Mouse (Mus musculus) liver, postnatal 0 days (tissue): ENCODE results near the gene Mcm3. TPM values are rescaled to one million over a fixed set of nuclear protein-coding genes. Genes with fewer than 3 reads are reported as not detected.
A peak's percentile ranks its signal among the peaks of the same experiment; 100 is the strongest.

ENCODE experiments used
- ATAC-seq: fragments of 200-750 bp; cut with Nextera tagmentation; 2 replicates; pipeline ENCODE4 v1.8.0; 2017; ENCODE audit warnings: mild to moderate bottlenecking, moderate library complexity
- DNase-seq: peaks from one replicate; pipeline ENCODE4 v3.0.0-alpha.2; 2016
- H3K27ac ChIP-seq: fragments of 300-500 bp; sonication (generic); 2 replicates; pipeline ENCODE4 v1.5.1; 2014; ENCODE audit warnings: antibody characterized with exemption, moderate library complexity, mild to moderate bottlenecking, low read depth
- H3K27me3 ChIP-seq: fragments of 300-500 bp; sonication (generic); 2 replicates; pipeline ENCODE4 v1.6.1; 2014; ENCODE audit warnings: low read length, control low read depth, mixed read lengths; ENCODE audit not compliant: insufficient read depth
- H3K36me3 ChIP-seq: fragments of 300-500 bp; sonication (generic); replicated peaks from 2 replicates; pipeline ENCODE4 v1.6.1; 2014; ENCODE audit warnings: mild to moderate bottlenecking, control low read depth, low read length, moderate library complexity, mixed read lengths; ENCODE audit not compliant: insufficient read depth
- H3K4me1 ChIP-seq: fragments of 300-500 bp; sonication (generic); 2 replicates; pipeline ENCODE4 v1.6.1; 2014; ENCODE audit warnings: antibody characterized with exemption, mild to moderate bottlenecking, control low read depth; ENCODE audit not compliant: insufficient read depth
- H3K4me2 ChIP-seq: fragments of 300-500 bp; sonication (generic); 2 replicates; pipeline ENCODE4 v1.6.1; 2014; ENCODE audit warnings: low read depth, mild to moderate bottlenecking, low read length, moderate library complexity, mixed read lengths
- H3K4me3 ChIP-seq: fragments of 300-500 bp; sonication (generic); 2 replicates; pipeline ENCODE4 v1.5.1; 2014; ENCODE audit warnings: low read depth, low read length
- H3K9ac ChIP-seq: fragments of 300-500 bp; sonication (generic); replicated peaks from 2 replicates; pipeline ENCODE4 v1.6.1; 2014; ENCODE audit warnings: mild to moderate bottlenecking, moderate library complexity
- H3K9me3 ChIP-seq: fragments of 300-500 bp; sonication (generic); 2 replicates; pipeline ENCODE4 v1.6.1; 2016; ENCODE audit warnings: mild to moderate bottlenecking, control low read depth, low read length, mixed read lengths
- CTCF ChIP-seq: sonication (generic); IDR thresholded peaks from 2 replicates; pipeline ENCODE4 v1.5.1; 2016; ENCODE audit warnings: antibody characterized with exemption, low read depth
- EP300 ChIP-seq: IDR thresholded peaks from 2 replicates; pipeline ENCODE4 v1.6.1; 2016; ENCODE audit warnings: antibody characterized with exemption, low read depth, mild to moderate bottlenecking
- WGBS: fragments of 180-500 bp; shearing (Covaris S2); extraction: QIAGEN DNeasy Blood & Tissue Kit; methylation state at CpG from one replicate; pipeline ENCODE4 v1.1.7; 2014; ENCODE audit not compliant: insufficient replicate concordance; 5-methylcytosine and 5-hydroxymethylcytosine counted together
- polyA plus RNA-seq: library from polyadenylated mRNA; unstranded; fragments of >200 nt; fragmentation: Nextera tagmentation; extraction: Ambion mirVana; gene quantifications from 2 replicates; pipeline ENCODE4 v1.2.1, GENCODE M21; 2015

The Mcm3 gene
- polyA plus RNA-seq, result 46.9 and 55.3 TPM in 2 replicates

DNA sequence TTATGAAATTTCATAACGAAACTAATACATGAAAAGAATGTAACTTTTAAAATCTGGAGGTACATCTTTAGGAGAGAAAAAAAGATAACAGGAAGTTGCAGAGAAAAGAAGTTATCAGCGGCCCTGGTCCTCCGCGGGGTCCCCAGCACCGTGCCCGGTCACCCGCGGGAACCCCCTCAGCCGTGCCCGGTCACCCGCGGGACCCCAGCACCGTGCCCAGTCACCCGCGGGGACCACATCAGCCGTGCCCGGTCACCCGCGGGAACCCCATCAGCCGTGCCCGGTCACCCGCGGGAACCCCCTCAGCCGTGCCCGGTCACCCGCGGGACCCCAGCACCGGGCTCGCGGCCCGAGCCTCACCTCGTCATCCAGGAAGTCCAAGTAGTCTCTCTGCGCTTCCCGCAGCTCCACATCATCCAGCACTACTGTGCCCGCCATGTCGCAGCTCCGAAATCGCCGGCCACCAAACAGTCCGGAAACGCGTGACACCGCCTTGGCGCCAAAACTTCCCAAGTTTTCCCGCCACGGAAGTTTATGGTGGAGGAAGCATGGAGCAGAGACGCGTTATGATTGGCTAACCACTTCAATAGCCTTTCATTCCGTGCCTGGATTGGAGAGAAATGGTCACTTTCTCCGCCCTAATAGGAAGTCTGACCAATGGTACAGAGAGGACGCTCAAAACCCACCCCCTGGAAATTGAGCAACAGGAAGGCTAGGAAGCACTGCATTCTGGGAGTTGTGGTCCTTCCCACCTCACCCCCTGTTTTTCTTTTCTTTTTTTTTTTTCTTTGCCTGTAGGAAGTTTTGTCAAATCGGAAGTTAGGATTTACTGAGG, at the start of gene Mcm3:
TSS of gene Mcm3 (minus strand) at position 542 of the 835 bp plus-strand sequence.
- ATAC-seq, result peak; percentile 100
- Histone ChIP-seq H3K27ac (peak within 1 kb of the TSS; percentile 44; the same call in 1 of the 2 replicates), H3K4me1 (peaks cover 3% of the 10 kb centered on the region; the same call in 1 of the 2 replicates), H3K9me3 (no peaks in the 10 kb centered on the region), H3K4me3 (peak within 1 kb of the TSS; percentile 80), H3K9ac (peak within 1 kb of the TSS; percentile 81), H3K36me3 (peaks cover 27% of the 10 kb centered on the region), H3K4me2 (peak within 1 kb of the TSS; percentile 85), H3K27me3 (no peaks in the 10 kb centered on the region)
- WGBS, result under 1% methylated on average over 52 of the region's 52 CpGs
- TF ChIP-seq CTCF (no peak), EP300 (peak; percentile 70)
- DNase-seq, result peak; percentile 90

GRCm38 (mm10) chr1:20868036-20868435, 47.9 kb upstream of the Mcm3 start:
- no peak overlapping the region for H3K4me3 ChIP-seq
- WGBS, result 68% methylated on average over 9 of the region's 9 CpGs
- no peak overlapping the region for H3K27ac ChIP-seq
- H3K4me1 ChIP-seq, result no peaks in the 10 kb centered on the region
- H3K9ac ChIP-seq, result no peak overlapping the region
- no peaks in the 10 kb centered on the region for H3K36me3 ChIP-seq
- no peak overlapping the region for H3K4me2 ChIP-seq
- no peaks in the 10 kb centered on the region for H3K27me3 ChIP-seq
- ATAC-seq, result no peak
- DNase-seq, result no peak
- TF ChIP-seq EP300 (no peak), CTCF (no peak)
- no peaks in the 10 kb centered on the region for H3K9me3 ChIP-seq

DNA sequence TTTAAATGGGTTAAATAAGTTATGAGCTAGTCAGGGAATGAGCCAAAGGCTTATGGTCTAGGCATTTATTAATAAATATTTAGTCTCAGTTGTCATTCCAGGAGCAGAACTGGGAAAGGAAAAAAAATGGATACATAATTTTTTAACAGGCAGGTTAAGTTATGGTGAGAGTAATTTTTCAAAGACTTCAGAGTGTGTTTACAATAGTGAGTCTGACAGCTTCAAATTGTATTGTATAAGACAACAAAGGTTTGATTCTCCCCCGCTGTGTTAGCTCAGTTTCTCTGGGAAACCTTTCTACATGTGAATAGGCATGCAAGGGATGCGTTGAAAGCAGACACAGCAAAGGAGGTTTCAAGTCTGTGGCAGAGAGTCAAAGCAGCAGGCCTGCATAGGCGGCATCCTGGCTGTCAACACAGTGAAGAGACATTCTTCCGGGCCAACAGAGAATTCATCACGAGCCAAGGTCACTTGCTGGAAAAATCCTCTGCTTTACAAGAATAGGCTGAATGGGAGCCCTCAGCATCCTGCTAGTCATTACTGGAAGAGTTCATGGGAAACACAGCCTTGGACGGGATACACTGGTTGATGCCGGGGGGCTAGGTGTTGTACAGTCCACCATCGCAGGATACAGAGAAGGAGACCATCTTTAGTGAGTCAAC, 47.3 kb upstream of the Mcm3 start:
- TF ChIP-seq CTCF (no peak), EP300 (no peak)
- DNase-seq (no peak), ATAC-seq (no peak)
- H3K27ac ChIP-seq, result no peak overlapping the region
- H3K4me1 ChIP-seq, result no peaks in the 10 kb centered on the region
- no peak overlapping the region for H3K4me3 ChIP-seq
- no peaks in the 10 kb centered on the region for H3K9me3 ChIP-seq
- H3K4me2 ChIP-seq, result no peak overlapping the region
- 69% methylated on average over 8 of the region's 8 CpGs for WGBS
- no peaks in the 10 kb centered on the region for H3K36me3 ChIP-seq
- no peak overlapping the region for H3K9ac ChIP-seq
- H3K27me3 ChIP-seq, result no peaks in the 10 kb centered on the region

- peak; percentile 61; the same call in 1 of the 2 replicates for ATAC-seq
- no peak for DNase-seq
- WGBS, result 39% methylated on average over 5 of the region's 5 CpGs
- H3K4me1 ChIP-seq, result no peaks in the 10 kb centered on the region
- no peaks in the 10 kb centered on the region for H3K36me3 ChIP-seq
- TF ChIP-seq EP300 (no peak), CTCF (no peak)
- H3K4me3 ChIP-seq, result no peak overlapping the region
- no peak overlapping the region for H3K27ac ChIP-seq
- no peak overlapping the region for H3K4me2 ChIP-seq
- H3K9ac ChIP-seq, result no peak overlapping the region
- H3K9me3 ChIP-seq, result no peaks in the 10 kb centered on the region
- no peaks in the 10 kb centered on the region for H3K27me3 ChIP-seq
Measured at GRCm38 (mm10) chr1:20863452-20864172, 43.5 kb upstream of the Mcm3 start.

DNA sequence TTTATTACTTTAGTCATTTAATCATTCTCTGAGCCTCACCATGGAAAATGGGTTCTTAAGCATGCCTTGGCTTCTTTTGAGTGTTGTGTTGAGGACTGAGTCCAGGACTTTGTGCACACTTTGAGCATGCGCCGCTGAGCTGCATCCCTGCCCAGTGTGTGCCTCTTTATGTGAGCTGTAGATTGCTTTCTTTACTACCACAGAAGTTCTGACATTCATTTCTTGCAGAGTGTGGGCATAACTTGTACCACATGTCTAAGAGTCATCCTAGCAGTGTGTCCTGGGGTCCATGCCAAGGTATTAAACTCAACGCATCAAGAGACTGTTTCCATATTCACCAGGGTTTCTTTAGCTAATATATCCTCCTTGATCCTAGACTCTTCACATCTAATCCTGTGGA, 41.8 kb upstream of the Mcm3 start:
- 83% methylated on average over 3 of the region's 3 CpGs for WGBS
- Histone ChIP-seq H3K9me3 (no peaks in the 10 kb centered on the region), H3K27me3 (no peaks in the 10 kb centered on the region), H3K36me3 (no peaks in the 10 kb centered on the region), H3K4me2 (no peak overlapping the region), H3K27ac (no peak overlapping the region), H3K4me1 (no peaks in the 10 kb centered on the region), H3K4me3 (no peak overlapping the region), H3K9ac (no peak overlapping the region)
- DNase-seq (no peak), ATAC-seq (no peak)
- TF ChIP-seq EP300 (no peak), CTCF (no peak)

DNA sequence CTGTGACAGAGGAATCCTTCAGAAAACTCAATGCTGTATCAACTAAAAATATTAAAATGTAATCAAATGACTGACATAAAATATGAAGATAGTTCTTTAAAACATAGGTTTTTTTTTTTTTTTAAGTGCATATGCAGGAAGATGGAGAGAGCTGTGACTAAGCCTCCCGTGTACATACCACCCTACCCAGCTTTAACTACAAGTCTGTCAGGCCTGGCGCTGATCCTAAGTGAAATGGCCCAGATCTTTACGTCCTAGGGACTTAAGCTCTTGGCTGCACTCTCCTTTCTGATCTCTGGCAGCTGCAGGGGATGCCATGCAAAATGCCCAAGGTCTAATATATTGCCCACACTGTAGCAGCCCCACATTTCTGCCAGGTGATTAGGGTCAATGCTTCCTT, 40.7 kb upstream of the Mcm3 start:
- H3K9ac ChIP-seq, result no peak overlapping the region
- no peaks in the 10 kb centered on the region for H3K36me3 ChIP-seq
- no peak for ATAC-seq
- no peak for DNase-seq
- H3K4me3 ChIP-seq, result no peak overlapping the region
- H3K4me2 ChIP-seq, result no peak overlapping the region
- H3K27me3 ChIP-seq, result no peaks in the 10 kb centered on the region
- TF ChIP-seq CTCF (no peak), EP300 (no peak)
- H3K9me3 ChIP-seq, result no peaks in the 10 kb centered on the region
- WGBS, result 70% methylated on average over 3 of the region's 3 CpGs
- no peak overlapping the region for H3K27ac ChIP-seq
- no peaks in the 10 kb centered on the region for H3K4me1 ChIP-seq
